Mouse (Mus musculus) lung, adult 2 months (tissue): ENCODE data around the gene Gpam.

ENCODE experiments used
- CTCF ChIP-seq: fragments of 200-500 bp; IDR thresholded peaks from 2 replicates; pipeline ENCODE4 v1.5.1; 2011; ENCODE audit warnings: mild to moderate bottlenecking, low read length, control low read depth; ENCODE audit not compliant: insufficient read depth
- POLR2A ChIP-seq: fragments of 200-500 bp; IDR thresholded peaks from 2 replicates; pipeline ENCODE4 v1.6.1; 2011; ENCODE audit warnings: low read depth, mild to moderate bottlenecking, control low read depth, low read length, borderline replicate concordance; ENCODE audit errors: extremely low read depth

- no peak for TF ChIP-seq CTCF
- TF ChIP-seq POLR2A = no peak
These were observed 37.1 kb upstream of the Gpam start for GRCm38 (mm10) chr19:55164162-55164561.
